Mouse (Mus musculus): ENCODE data around the gene Sys1. TPM values are rescaled to one million over a fixed set of nuclear protein-coding genes. Genes with fewer than 3 reads are reported as not detected.

Sys1 gene
- 10 to 100 TPM; 40.8 to 41.0 TPM for total RNA-seq (2021)
- long read RNA-seq, experiment 1, transcript Sys1-201 (4 exons, 1,606 nt) = major isoform, 22 of 31 reads
- long read RNA-seq, experiment 1, partial matches to known transcripts = 6 of 31 reads
- long read RNA-seq, experiment 1, other reads (novel, unspliced or antisense) = 2 of 31 reads
- long read RNA-seq, experiment 2, transcript Sys1-201 (4 exons, 1,606 nt) = major isoform, 39 of 59 reads
- long read RNA-seq, experiment 2, partial matches to known transcripts = 12 of 59 reads
- long read RNA-seq, experiment 2, other reads (novel, unspliced or antisense) = 7 of 59 reads

DNA sequence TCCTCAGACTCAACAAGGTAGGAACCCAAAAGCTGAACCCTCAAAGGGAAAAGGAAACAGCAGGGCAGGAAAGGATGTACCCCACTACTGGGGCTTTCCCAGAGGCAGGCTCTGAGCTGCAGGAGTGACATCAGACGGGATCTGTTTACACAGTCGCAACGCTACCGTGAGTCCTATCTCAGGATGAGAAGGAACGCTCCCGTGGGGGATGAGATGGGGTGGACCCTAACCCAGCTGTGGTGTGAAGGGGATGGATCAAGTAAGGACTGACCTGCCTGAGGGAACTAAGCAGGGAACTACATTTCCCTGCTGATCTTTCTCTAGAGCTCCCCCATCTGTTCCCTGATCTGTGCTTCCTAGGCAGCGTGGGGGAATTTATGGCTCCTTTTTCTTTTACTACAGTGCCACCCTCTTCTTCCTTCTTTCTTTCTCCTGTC lies at the start of gene Sys1:
Gene Sys1 (plus strand): TSS at position 101 of the 437 bp plus-strand sequence.
- H3K4me3 ChIP-seq = peak within 1 kb of the TSS; percentile 55
- peak; percentile 61 for TF ChIP-seq CTCF (conservative IDR thresholded peaks at IDR 0.05)
- peak within 1 kb of the TSS; percentile 88 for H3K27ac ChIP-seq
- peak; percentile 38 to 53 for DNase-seq (ENCODE audit: low spot score in 2 of 2)

GRCm38 (mm10) chr2:164407708-164408107 lies 49.1 kb upstream of the Sys1 start:
- TF ChIP-seq CTCF (conservative IDR thresholded peaks at IDR 0.05) = peak; percentile 97
- no peak overlapping the region for H3K4me3 ChIP-seq
- DNase-seq (ENCODE audit: low spot score in 2 of 2) = peak; percentile 56 to 74
- H3K27ac ChIP-seq = no peak overlapping the region

DNA sequence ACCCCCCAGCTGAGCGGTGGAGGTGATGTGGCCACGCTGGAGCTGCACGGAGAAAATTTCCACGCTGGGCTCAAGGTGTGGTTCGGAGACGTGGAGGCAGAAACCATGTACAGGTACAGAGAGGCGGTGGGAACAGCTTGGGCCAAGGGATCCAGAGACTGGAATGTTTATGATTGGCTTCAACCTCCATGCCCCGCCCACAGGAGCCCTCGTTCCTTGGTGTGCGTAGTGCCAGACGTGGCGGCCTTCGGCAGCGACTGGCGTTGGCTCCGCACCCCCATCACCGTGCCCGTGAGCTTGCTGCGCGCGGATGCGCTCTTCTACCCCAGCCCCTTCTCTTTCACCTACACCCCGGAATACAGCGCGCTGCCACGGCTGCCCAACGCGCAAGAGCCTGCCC lies 42.6 kb upstream of the Sys1 start:
- no peak for DNase-seq (ENCODE audit: low spot score in 2 of 2)
- H3K27ac ChIP-seq = no peak overlapping the region
- no peak for TF ChIP-seq CTCF (conservative IDR thresholded peaks at IDR 0.05)
- H3K4me3 ChIP-seq = no peak overlapping the region

- Histone ChIP-seq H3K27ac (no peak overlapping the region), H3K4me3 (no peak overlapping the region)
- TF ChIP-seq CTCF (conservative IDR thresholded peaks at IDR 0.05) = no peak
- no peak for DNase-seq (ENCODE audit: low spot score in 2 of 2)
Measured at GRCm38 (mm10) chr2:164414581-164414980, 42.2 kb upstream of the Sys1 start.

DNA sequence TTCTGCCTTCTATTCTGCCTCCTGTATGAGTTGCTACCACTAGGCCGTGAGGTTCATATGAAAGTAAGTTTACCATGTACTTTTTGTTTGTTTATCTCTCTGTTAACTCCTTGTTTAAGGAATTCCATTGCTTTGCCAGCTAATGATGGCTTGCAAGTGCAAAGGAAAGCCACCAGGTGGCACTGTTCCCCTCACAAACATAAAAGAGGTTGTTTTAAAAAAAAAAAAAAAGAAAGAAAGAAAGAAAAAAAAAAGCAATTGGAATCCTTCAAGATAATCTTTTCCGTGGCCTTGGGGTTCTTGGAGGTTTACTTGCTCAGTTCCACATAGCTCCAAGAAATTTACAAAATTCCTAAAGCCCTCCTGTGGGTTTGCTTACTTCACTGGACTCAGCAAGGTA lies 39.6 kb upstream of the Sys1 start:
- no peak overlapping the region for H3K4me3 ChIP-seq
- no peak overlapping the region for H3K27ac ChIP-seq
- peak in 1 of 2 experiments; percentile 44 for DNase-seq (ENCODE audit: low spot score in 2 of 2)
- peak; percentile 96 for TF ChIP-seq CTCF (conservative IDR thresholded peaks at IDR 0.05)

- Histone ChIP-seq H3K4me3 (no peak overlapping the region), H3K27ac (no peak overlapping the region)
- TF ChIP-seq CTCF (conservative IDR thresholded peaks at IDR 0.05) = no peak
- no peak for DNase-seq (ENCODE audit: low spot score in 2 of 2)
Measured at GRCm38 (mm10) chr2:164418308-164418875, 38.4 kb upstream of the Sys1 start.

GRCm38 (mm10) chr2:164419489-164419888 lies 37.3 kb upstream of the Sys1 start:
- no peak for TF ChIP-seq CTCF (conservative IDR thresholded peaks at IDR 0.05)
- Histone ChIP-seq H3K27ac (no peak overlapping the region), H3K4me3 (no peak overlapping the region)
- DNase-seq (ENCODE audit: low spot score in 2 of 2) = no peak

- no peak overlapping the region for H3K27ac ChIP-seq
- no peak overlapping the region for H3K4me3 ChIP-seq
- TF ChIP-seq CTCF (conservative IDR thresholded peaks at IDR 0.05) = no peak
- DNase-seq (ENCODE audit: low spot score in 2 of 2) = no peak
Measured at GRCm38 (mm10) chr2:164421306-164421705, 35.5 kb upstream of the Sys1 start.

DNA sequence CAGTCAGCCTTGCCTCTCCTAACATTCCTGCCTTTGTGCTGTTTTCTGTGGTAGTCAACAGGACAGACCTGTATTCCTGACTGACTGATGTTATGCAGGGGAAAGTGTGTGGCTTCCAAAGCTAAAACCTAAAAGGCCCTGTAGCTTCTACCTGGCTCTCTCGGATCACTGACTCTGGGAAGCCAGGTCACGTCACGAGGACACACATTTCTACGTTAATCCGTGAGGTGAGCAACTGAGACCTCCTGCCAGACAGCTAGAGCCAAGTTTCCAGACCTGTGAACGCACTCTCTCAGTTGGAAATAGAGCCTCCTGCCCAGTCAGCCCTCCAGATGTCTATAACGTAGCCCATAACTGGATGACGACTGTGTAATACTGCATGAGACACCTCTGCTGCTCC lies 34.8 kb upstream of the Sys1 start:
- no peak for DNase-seq (ENCODE audit: low spot score in 2 of 2)
- H3K4me3 ChIP-seq = no peak overlapping the region
- TF ChIP-seq CTCF (conservative IDR thresholded peaks at IDR 0.05) = no peak

DNA sequence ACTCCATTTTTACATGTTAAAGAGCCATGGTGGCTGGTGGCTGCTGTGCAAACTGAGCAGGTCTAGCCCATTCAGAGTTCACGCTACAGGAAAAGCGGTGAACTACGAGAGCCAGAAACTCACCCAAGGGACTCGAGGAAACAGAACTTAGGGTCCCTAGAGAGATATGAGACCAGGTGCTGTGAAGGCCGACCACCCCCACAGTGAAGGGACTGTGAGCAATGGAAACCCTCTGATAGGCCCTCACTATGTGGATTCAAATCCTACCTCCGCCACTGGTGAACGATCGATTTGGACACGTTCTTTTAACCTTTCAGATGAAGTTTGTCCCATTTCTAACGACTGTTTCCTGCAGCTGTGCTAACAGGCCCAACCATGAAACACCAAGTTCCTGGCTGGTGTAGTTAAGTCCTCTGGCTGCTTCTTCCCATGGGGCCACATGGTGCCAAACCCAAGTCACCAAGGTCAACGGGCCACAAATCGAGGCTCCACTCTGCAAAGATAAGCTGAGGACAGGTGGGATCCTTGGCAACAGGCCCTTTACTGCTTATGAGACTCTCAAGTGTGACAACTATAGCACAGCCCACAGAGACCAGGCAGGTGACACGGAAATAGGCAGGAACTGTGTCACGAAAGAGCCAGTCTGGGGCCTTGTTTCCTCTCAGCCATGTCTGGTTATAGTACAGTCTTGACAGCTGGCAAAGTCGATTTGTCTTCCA lies 33.9 kb upstream of the Sys1 start:
- no peak overlapping the region for H3K4me3 ChIP-seq
- peak overlapping the region; percentile 19; the same call in 1 of the 2 replicates for H3K27ac ChIP-seq
- no peak for TF ChIP-seq CTCF (conservative IDR thresholded peaks at IDR 0.05)
- no peak for DNase-seq (ENCODE audit: low spot score in 2 of 2)

More for the DNA sequence above, 34.8 kb upstream of the Sys1 start:
- H3K27ac ChIP-seq = no peak overlapping the region

DNA sequence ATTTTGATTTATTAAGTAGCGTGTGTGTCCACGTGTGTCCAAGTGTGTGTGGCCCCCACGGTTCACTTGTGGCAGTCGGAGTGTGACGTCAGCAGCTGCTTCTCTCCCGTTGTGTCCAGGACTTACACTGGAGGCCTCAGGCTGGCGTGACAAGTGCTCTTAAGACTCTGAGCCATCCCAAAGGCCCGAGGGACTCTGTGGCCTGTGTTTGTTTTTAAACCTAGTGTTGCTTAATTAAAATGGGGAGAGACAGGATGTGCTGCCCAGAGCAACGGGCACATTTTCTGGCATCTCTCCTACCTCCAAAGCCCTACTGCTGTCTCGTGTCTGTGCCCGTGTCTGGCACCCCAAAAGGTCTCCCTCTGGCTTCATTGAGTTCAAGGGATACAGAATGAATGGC lies 33.3 kb upstream of the Sys1 start:
- peak overlapping the region; percentile 19; the same call in 1 of the 2 replicates for H3K27ac ChIP-seq
- DNase-seq (ENCODE audit: low spot score in 2 of 2) = no peak
- H3K4me3 ChIP-seq = no peak overlapping the region
- no peak for TF ChIP-seq CTCF (conservative IDR thresholded peaks at IDR 0.05)

DNA sequence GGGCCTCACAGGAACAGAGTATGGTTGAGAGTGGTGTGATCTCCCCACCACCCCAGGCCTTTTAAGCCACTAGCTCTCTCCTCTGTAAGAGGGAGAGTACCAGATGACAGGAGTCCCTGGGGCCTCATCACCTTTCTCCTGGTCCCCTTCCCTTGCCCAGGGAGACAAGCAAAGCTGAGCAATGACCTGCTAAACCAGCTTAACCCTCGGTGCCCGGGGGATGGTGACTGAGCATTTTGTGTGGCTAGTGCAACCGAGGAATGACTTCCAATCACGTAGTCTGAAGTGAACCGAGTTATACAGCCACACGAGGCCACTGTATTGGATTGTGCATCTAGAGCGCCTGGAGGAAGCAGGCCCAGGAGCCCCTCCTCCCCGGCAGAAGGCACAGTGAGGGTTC lies 32.4 kb upstream of the Sys1 start:
- Histone ChIP-seq H3K4me3 (no peak overlapping the region), H3K27ac (peak overlapping the region; percentile 14; the same call in 1 of the 2 replicates)
- TF ChIP-seq CTCF (conservative IDR thresholded peaks at IDR 0.05) = no peak
- no peak for DNase-seq (ENCODE audit: low spot score in 2 of 2)

- Histone ChIP-seq H3K27ac (no peak overlapping the region), H3K4me3 (no peak overlapping the region)
- no peak for TF ChIP-seq CTCF (conservative IDR thresholded peaks at IDR 0.05)
- DNase-seq (ENCODE audit: low spot score in 2 of 2) = peak in 1 of 2 experiments; percentile 47
Measured at GRCm38 (mm10) chr2:164425401-164425800, 31.4 kb upstream of the Sys1 start.

Data from layer of hippocampus, adult 2 months (tissue).